Mouse (Mus musculus): ENCODE measurements around the gene Cldn2. TPM values are rescaled to one million over a fixed set of nuclear protein-coding genes. Genes with fewer than 3 reads are reported as not detected.

Cldn2 gene
- polyA plus RNA-seq, 1 experiment from 2014 or later = not detected

DNA sequence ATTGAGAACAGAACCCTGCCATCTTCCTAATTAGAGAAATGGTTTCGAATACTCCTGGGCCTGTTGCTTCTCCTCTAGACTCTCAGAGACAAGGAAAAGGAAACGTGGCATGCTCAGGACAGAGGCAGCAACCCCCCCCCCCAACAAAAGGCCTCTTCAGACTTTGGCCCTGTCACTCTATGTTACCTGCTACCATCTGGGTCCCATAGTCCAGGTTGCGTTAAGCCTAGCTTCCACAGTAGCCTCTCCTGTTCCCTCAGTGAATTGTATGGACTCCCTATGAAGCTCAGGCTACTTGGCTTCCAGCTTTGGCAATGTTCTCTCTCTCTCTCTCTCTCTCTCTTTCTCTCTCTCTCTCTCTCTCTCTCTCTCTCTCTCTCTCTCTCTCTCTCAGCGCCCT lies 19.1 kb upstream of the Cldn2 start:
- H3K4me2 ChIP-seq = no peak overlapping the region
- no peak overlapping the region for H3K9ac ChIP-seq (replicated peaks)
- no peaks in the 10 kb centered on the region for H3K4me1 ChIP-seq (replicated peaks)
- no peak overlapping the region for H3K4me3 ChIP-seq (replicated peaks)
- peaks cover 48% of the 10 kb centered on the region for H3K27me3 ChIP-seq
- no peak overlapping the region for H3K27ac ChIP-seq
- 69% methylated on average over 4 of the region's 4 CpGs for WGBS
- no peaks in the 10 kb centered on the region for H3K9me3 ChIP-seq
- no peaks in the 10 kb centered on the region for H3K36me3 ChIP-seq
- no peak for ATAC-seq (ENCODE audit: insufficient number of reproducible peaks, insufficient read depth, low FRiP score, low TSS enrichment, low read depth)

DNA sequence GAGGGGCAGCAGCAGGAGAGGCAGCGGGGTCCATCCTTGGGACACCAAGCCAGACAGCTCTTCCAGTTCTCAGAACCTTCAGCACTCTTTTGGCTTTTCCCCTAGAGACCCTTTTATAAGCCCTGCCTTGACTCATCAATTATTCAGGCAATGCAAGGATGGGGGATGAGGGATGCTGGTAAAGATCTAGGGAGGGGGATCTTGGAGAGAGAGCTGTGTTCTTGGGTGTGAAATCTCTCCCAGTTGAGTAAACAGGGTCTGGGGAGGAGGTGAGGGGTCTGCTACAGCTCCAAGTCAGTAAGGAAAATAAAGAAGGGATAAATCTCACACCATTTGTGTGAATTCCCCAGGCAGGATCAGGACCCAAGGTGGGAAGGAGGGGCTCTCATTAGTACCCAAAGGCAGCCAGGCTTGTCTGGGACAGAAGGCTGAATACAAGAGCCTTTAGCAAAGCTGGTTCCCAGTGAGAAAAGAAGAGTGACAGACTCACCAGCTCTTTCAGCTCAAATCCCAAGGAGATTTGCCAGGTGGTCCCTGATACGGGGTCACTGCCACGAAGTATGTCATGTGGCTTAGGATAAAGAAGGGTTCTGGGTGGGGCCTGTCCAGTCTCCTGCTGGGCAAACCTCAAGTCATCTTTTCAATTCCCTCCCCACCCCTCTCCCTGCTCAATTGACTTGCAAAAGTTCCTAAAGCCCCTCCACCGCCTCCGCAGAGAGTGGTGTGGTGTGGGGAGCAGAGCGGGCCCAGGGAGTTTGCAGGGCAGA lies 18.2 kb upstream of the Cldn2 start, which contains the start of gene Ripply1:
Gene Ripply1 (minus strand): TSS at position 76 of the 767 bp plus-strand sequence.
- Histone ChIP-seq H3K4me2 (no peak within 1 kb of the TSS), H3K4me1 (replicated peaks) (no peaks in the 10 kb centered on the region), H3K9ac (replicated peaks) (no peak within 1 kb of the TSS), H3K4me3 (replicated peaks) (no peak within 1 kb of the TSS), H3K27ac (no peak within 1 kb of the TSS), H3K9me3 (no peaks in the 10 kb centered on the region), H3K27me3 (peaks cover 46% of the 10 kb centered on the region), H3K36me3 (no peaks in the 10 kb centered on the region)
- 42% methylated on average over 6 of the region's 6 CpGs for WGBS
- ATAC-seq (ENCODE audit: insufficient number of reproducible peaks, insufficient read depth, low FRiP score, low TSS enrichment, low read depth) = no peak

DNA sequence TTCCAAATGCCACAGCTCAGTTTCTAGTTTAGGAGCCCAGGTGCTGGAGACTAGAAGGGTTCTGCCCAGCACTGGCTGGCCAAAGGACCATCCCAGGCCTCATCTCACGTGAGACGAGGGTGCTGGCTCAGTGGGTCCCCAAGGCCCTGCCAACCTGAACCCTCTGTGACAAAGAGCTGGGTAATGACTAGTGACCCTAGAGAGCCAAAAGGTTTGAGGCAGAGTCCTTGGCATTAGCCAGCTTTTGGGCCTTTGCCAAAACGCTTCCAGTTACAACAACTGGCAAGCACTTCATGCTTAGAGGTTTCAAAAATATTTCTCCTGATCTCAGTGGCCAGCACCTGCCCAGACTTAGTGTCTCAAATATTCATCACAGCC lies 17.6 kb upstream of the Cldn2 start:
- Histone ChIP-seq H3K36me3 (no peaks in the 10 kb centered on the region), H3K9me3 (no peaks in the 10 kb centered on the region), H3K27ac (no peak overlapping the region), H3K27me3 (peaks cover 46% of the 10 kb centered on the region), H3K4me3 (replicated peaks) (no peak overlapping the region), H3K4me1 (replicated peaks) (no peaks in the 10 kb centered on the region), H3K4me2 (no peak overlapping the region), H3K9ac (replicated peaks) (no peak overlapping the region)
- no peak for ATAC-seq (ENCODE audit: insufficient number of reproducible peaks, insufficient read depth, low FRiP score, low TSS enrichment, low read depth)
- 60% methylated on average over 3 of the region's 3 CpGs for WGBS

DNA sequence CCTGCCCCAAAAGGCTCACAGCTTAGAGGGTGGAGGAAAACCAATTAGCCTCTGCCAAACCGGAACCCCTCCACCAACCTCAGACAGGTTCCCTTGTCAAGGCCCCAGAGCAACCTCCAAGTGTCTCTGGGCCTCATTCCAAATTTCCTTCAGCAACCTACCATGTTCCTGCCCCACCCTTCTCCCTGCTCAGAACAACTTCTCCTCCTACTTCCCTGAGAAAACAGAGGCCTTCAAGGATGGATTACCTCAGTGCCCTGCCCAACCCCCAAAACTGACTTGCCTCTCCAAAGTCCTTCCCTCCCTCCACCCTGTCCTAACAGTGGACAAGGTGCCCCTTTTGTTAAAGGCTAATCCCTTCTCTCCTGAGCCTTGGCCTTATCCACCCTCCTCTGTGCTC lies 14.9 kb upstream of the Cldn2 start:
- H3K27ac ChIP-seq = no peak overlapping the region
- no peaks in the 10 kb centered on the region for H3K9me3 ChIP-seq
- H3K36me3 ChIP-seq = no peaks in the 10 kb centered on the region
- H3K27me3 ChIP-seq = peaks cover 48% of the 10 kb centered on the region
- H3K4me3 ChIP-seq (replicated peaks) = no peak overlapping the region
- no peaks in the 10 kb centered on the region for H3K4me1 ChIP-seq (replicated peaks)
- no peak overlapping the region for H3K9ac ChIP-seq (replicated peaks)
- no peak overlapping the region for H3K4me2 ChIP-seq
- no peak for ATAC-seq (ENCODE audit: insufficient number of reproducible peaks, insufficient read depth, low FRiP score, low TSS enrichment, low read depth)
- 43% methylated on average over 1 of the region's 1 CpGs for WGBS

DNA sequence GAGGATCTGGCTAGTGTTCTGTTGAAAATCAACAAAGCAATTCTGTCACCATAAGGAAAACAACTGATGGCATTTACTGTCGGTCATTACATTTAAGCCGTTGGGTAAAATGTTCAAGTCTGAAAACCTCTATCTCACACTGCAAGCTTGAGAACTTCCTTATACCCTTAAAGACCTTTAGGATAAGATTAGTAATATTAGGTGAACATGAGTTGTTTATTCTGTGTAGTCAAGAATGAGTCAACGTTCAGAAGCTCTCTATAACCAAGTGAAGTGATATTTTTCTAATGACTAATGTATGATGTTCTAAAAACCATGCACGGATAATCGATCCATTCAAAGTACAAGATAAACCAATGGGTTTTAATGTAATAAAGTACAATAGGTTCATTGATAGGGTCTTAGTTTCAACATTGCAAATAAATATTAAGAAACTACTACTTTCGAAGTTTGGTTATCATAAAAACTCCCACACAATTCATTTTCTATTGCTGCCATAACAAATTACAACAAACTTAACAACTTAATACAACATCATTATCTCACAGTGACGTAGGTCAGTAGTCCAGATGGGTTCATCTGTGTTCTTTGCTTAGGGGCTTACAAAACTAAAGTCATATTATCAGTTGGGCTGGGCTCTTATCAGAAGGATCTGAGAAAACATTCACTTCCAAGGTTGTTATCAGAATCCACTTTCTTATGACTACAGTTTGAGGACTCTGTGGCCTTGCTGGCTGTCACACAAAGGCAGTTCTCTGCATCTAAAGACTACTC lies 6.4 kb upstream of the Cldn2 start:
- no peak for ATAC-seq (ENCODE audit: insufficient number of reproducible peaks, insufficient read depth, low FRiP score, low TSS enrichment, low read depth)
- Histone ChIP-seq H3K27me3 (peaks cover 49% of the 10 kb centered on the region), H3K9me3 (no peaks in the 10 kb centered on the region), H3K27ac (no peak overlapping the region), H3K4me1 (replicated peaks) (no peaks in the 10 kb centered on the region), H3K4me3 (replicated peaks) (no peak overlapping the region), H3K9ac (replicated peaks) (no peak overlapping the region), H3K4me2 (no peak overlapping the region), H3K36me3 (no peaks in the 10 kb centered on the region)
- WGBS = 78% methylated on average over 7 of the region's 7 CpGs

DNA sequence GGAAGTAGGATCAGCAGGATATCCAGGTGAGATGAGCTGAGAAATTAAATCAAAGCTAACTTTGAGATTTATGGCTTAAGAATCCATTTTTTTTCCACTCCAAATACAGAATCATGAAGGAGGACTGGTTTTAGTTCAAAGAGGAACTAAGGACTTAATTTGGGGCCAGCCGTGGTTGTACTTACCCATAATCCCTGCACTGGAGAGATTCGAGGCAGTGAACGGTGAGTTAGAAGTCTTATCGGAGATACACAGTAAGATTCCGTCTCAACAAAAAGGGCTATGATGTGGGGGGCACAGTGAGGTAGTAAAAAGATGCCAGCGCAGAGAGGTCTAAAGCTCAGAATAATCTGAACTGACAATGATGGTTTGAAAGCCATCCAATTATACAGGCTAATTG lies 4.6 kb upstream of the Cldn2 start:
- H3K27me3 ChIP-seq = peaks cover 52% of the 10 kb centered on the region
- H3K27ac ChIP-seq = no peak overlapping the region
- no peak overlapping the region for H3K9ac ChIP-seq (replicated peaks)
- no peak overlapping the region for H3K4me3 ChIP-seq (replicated peaks)
- no peaks in the 10 kb centered on the region for H3K36me3 ChIP-seq
- no peaks in the 10 kb centered on the region for H3K4me1 ChIP-seq (replicated peaks)
- no peak for ATAC-seq (ENCODE audit: insufficient number of reproducible peaks, insufficient read depth, low FRiP score, low TSS enrichment, low read depth)
- no peaks in the 10 kb centered on the region for H3K9me3 ChIP-seq
- H3K4me2 ChIP-seq = no peak overlapping the region
- 76% methylated on average over 6 of the region's 6 CpGs for WGBS

DNA sequence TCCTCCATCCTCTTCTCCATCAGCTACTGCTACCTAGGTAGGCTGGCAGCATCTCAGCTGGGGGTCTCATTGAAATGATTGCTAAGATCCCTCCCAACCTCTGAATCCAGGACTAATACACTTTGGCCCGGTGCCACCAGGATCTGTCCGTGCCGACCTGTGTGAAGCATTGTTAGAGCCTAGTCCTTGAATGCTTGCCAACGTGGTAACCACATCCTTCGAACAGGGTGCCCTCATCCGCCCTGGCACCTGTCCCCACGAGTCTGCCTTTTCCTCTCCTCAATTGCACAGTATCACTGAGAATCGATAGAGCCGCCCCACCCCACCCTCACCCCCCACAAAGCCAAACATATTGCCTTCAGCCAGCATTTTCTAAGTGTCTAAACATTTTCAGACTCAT lies 2.8 kb upstream of the Cldn2 start:
- Histone ChIP-seq H3K4me3 (replicated peaks) (no peak overlapping the region), H3K27ac (no peak overlapping the region), H3K4me1 (replicated peaks) (no peaks in the 10 kb centered on the region), H3K4me2 (no peak overlapping the region), H3K27me3 (peaks cover 55% of the 10 kb centered on the region), H3K9ac (replicated peaks) (no peak overlapping the region), H3K36me3 (no peaks in the 10 kb centered on the region), H3K9me3 (no peaks in the 10 kb centered on the region)
- 91% methylated on average over 9 of the region's 9 CpGs for WGBS
- ATAC-seq (ENCODE audit: insufficient number of reproducible peaks, insufficient read depth, low FRiP score, low TSS enrichment, low read depth) = no peak

DNA sequence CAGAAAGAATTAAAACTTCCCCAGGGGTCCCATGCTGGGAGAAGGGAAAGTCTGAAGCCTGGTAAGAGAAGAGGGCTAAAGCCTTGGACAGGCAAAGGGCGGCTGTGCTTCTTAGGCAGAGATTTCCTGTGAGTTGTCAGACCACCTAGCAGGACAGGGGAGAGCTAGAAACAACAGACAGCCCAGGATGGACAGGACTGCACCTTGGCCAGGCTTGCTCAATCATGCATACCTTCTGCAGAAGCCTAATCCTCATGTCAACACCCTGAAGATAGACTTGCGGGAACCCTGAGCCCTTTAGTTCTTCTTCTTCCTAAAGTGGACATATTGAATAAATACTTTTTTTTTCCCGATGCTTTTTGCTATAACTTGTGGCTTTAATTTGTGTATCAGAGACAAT lies 675 bp upstream of the Cldn2 start:
- no peak overlapping the region for H3K4me3 ChIP-seq (replicated peaks)
- peaks cover 59% of the 10 kb centered on the region for H3K27me3 ChIP-seq
- ATAC-seq (ENCODE audit: insufficient number of reproducible peaks, insufficient read depth, low FRiP score, low TSS enrichment, low read depth) = no peak
- no peak overlapping the region for H3K4me2 ChIP-seq
- H3K27ac ChIP-seq = no peak overlapping the region
- H3K9me3 ChIP-seq = no peaks in the 10 kb centered on the region
- WGBS = 87% methylated on average over 3 of the region's 3 CpGs
- no peaks in the 10 kb centered on the region for H3K4me1 ChIP-seq (replicated peaks)
- no peaks in the 10 kb centered on the region for H3K36me3 ChIP-seq
- H3K9ac ChIP-seq (replicated peaks) = no peak overlapping the region

DNA sequence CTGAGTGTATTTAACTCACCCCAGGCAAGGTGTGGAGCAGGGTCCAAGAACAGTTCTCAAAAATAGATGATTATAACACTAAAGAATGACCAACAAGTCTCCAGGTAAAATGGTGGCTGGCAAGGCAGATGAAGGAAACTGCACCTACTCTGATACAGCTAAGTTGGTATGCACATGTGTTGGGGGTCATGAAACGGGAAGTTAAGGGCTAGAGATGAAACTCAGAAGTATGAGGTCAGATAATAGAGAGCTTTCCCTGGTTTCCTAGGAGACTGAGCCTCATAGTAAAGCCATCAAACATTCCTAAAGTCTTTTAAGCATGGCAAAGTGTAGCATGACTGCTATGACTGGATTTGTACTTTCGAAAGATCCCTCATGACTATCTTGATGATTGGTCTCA lies 2.4 kb downstream of the Cldn2 start:
- no peak overlapping the region for H3K27ac ChIP-seq
- H3K36me3 ChIP-seq = no peaks in the 10 kb centered on the region
- no peak overlapping the region for H3K4me2 ChIP-seq
- 81% methylated on average over 2 of the region's 2 CpGs for WGBS
- H3K4me3 ChIP-seq (replicated peaks) = no peak overlapping the region
- H3K9ac ChIP-seq (replicated peaks) = no peak overlapping the region
- H3K27me3 ChIP-seq = peaks cover 43% of the 10 kb centered on the region
- ATAC-seq (ENCODE audit: insufficient number of reproducible peaks, insufficient read depth, low FRiP score, low TSS enrichment, low read depth) = no peak
- no peaks in the 10 kb centered on the region for H3K9me3 ChIP-seq
- H3K4me1 ChIP-seq (replicated peaks) = no peaks in the 10 kb centered on the region

DNA sequence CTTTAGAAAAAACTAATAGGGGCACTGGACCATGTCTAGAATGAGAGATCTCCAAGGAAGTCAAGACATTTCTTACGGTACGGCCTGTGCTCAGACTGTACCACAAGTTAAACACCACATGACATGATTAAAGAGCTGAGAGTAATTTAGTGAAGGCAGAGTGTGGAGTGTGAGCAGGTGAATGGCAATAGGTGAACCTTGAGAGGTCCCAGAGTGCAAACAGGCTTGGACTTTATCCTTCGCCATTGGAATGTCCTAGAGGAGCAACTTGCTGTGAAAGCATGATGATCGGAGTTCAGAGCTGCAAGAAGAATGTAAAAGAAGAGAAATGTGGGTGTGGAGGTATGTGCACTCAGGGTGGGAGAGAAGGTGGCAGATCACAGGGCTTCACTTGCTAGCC lies 5.3 kb downstream of the Cldn2 start:
- 90% methylated on average over 4 of the region's 4 CpGs for WGBS
- H3K4me2 ChIP-seq = no peak overlapping the region
- peaks cover 52% of the 10 kb centered on the region for H3K27me3 ChIP-seq
- H3K9ac ChIP-seq (replicated peaks) = no peak overlapping the region
- H3K4me1 ChIP-seq (replicated peaks) = no peaks in the 10 kb centered on the region
- H3K27ac ChIP-seq = no peak overlapping the region
- no peak for ATAC-seq (ENCODE audit: insufficient number of reproducible peaks, insufficient read depth, low FRiP score, low TSS enrichment, low read depth)
- no peaks in the 10 kb centered on the region for H3K9me3 ChIP-seq
- no peaks in the 10 kb centered on the region for H3K36me3 ChIP-seq
- no peak overlapping the region for H3K4me3 ChIP-seq (replicated peaks)

DNA sequence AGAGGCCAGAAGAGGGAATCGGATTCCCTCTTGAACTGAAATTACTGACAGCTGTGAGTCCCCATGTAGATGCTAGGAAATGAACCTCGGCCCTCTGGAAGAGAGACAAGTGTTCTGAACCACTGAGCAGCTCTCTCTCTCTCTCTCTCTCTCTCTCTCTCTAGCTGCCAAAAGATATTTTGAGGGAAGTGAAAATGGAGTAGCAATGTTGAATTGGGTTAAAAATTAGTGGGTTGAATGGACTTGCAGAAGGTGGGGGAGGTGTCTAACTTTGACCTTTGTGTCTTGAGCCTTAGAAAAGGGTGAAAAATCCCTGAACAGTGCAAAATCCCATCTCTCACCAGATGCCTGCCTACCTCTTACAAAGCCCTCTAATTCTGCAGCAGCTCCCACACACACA lies 6.8 kb downstream of the Cldn2 start:
- H3K4me2 ChIP-seq = no peak overlapping the region
- WGBS = 65% methylated on average over 2 of the region's 2 CpGs
- H3K36me3 ChIP-seq = no peaks in the 10 kb centered on the region
- H3K27me3 ChIP-seq = peaks cover 41% of the 10 kb centered on the region
- H3K9me3 ChIP-seq = no peaks in the 10 kb centered on the region
- no peak overlapping the region for H3K4me3 ChIP-seq (replicated peaks)
- ATAC-seq (ENCODE audit: insufficient number of reproducible peaks, insufficient read depth, low FRiP score, low TSS enrichment, low read depth) = no peak
- no peak overlapping the region for H3K27ac ChIP-seq
- H3K9ac ChIP-seq (replicated peaks) = no peak overlapping the region
- H3K4me1 ChIP-seq (replicated peaks) = no peaks in the 10 kb centered on the region
